Comparison of ENCODE assay signal across 29 mouse cellular contexts in the genomic region with DNA sequence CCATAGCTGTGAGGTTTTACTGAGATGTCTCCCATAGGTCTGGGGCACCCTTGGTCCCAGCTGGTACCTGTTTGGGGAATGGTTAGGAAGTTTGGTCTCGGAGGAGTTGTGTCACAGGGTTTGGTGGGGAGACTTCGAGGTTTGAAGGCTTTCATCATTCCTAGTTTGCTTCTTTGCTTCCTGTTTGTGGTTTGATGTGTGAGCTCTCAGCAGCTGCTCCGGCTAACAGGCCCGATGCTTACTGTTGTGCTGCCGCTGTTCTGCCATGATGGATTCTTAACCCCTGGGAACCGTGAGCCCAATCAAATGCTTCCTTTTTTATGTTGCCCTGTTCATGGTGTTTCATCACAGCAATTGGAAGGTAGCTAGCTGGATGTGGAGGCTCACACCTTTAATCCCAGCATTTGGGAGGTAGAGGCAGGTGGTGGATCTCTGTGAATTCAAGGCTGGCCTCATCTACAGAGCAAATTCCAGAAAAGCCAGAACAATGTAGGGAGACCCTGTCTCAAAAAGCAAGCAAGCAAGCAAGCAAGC. TPM values are rescaled to one million over a fixed set of nuclear protein-coding genes. Genes with fewer than 3 reads are reported as not detected.
DNase-seq lines count a peak whose midpoint lies in the region; ATAC-seq and TF ChIP-seq lines count a peak whose summit lies in the region.
"Had no signal": no experiment of that assay in that cellular context is flagged by ENCODE, and none has a peak within 500 bp of the region (broad histone marks: within the 10 kb centered on the region; RNA-seq: fewer than 3 reads in every experiment).

No protein-coding gene starts in this region.

- TF ChIP-seq CTCF in testis, adult 2 months (IDR thresholded peaks at IDR 0.05; ENCODE audit: control insufficient read depth, insufficient read depth, insufficient replicate concordance, low read depth, low read length): no peak

- H3K27ac ChIP-seq in testis, adult 2 months (ENCODE audit: control insufficient read depth, insufficient read depth, low read depth, low read length): no peak overlapping the region
- H3K27ac ChIP-seq: embryonic facial prominence, embryonic 12.5 days; gastrocnemius, adult 2 months; hindbrain, embryonic 14.5 days; kidney, embryonic 15.5 days; layer of hippocampus, adult 2 months; left cerebral cortex, adult 2 months; limb, embryonic 12.5 days; liver, embryonic 15.5 days; stomach, postnatal 0 days had no signal

- peak; percentile 80 for ATAC-seq in common myeloid progenitor, adult 5-6 weeks (replicated peaks; ENCODE audit: low read depth, poor library complexity, severe bottlenecking)
- ATAC-seq in megakaryocyte, adult 5-6 weeks (ENCODE audit: poor library complexity, severe bottlenecking): peak; percentile 79
- ATAC-seq: forebrain, embryonic 16.5 days had no signal

- no peaks in the 10 kb centered on the region for H3K36me3 ChIP-seq in testis, adult 2 months (ENCODE audit: control insufficient read depth, insufficient read depth, low read length)
- H3K36me3 ChIP-seq: embryonic facial prominence, embryonic 12.5 days; kidney, embryonic 15.5 days; limb, embryonic 12.5 days; liver, embryonic 15.5 days had no signal

- H3K4me1 ChIP-seq in testis, adult 2 months (ENCODE audit: control insufficient read depth, insufficient read depth, low read length): no peaks in the 10 kb centered on the region
- H3K4me1 ChIP-seq: embryonic facial prominence, embryonic 12.5 days; liver, embryonic 15.5 days had no signal

- DNase-seq in testis, postnatal 14 days (ENCODE audit: low spot score): no peak
- no peak for DNase-seq in ovary, postnatal 14 days (ENCODE audit: low spot score)
- DNase-seq in gastrocnemius, postnatal 25 days: no peak
- no peak for DNase-seq in retina, postnatal 1 day
- DNase-seq: adrenal gland, postnatal 10 days; cerebellum, adult 8-10 months; cerebellum, postnatal 36 days; embryo, embryonic 11 days; gastrocnemius, adult 2 months; heart, postnatal 4 days; kidney, adult 18-20 months; kidney, postnatal 36 days; lung, embryonic 14.5 days; lung, postnatal 14 days; right cerebral cortex, adult 18-20 months; spleen, adult 18-20 months had no signal

- peak overlapping the region; percentile 9; the same call in 1 of the 2 replicates for H3K4me3 ChIP-seq in testis, adult 2 months (ENCODE audit: control insufficient read depth, low read depth, low read length)
- H3K4me3 ChIP-seq: embryonic facial prominence, embryonic 12.5 days; gastrocnemius, adult 2 months; kidney, embryonic 15.5 days; layer of hippocampus, adult 2 months; left cerebral cortex, adult 2 months; limb, embryonic 12.5 days; liver, embryonic 15.5 days had no signal

- TF ChIP-seq POLR2A in testis, adult 2 months (IDR thresholded peaks at IDR 0.05; ENCODE audit: control insufficient read depth, low read depth, low read length): no peak

- H3K27me3 ChIP-seq in testis, adult 2 months (ENCODE audit: control insufficient read depth, insufficient read depth, low read length): no peaks in the 10 kb centered on the region
- H3K27me3 ChIP-seq: CH12.LX; embryonic facial prominence, embryonic 12.5 days; kidney, embryonic 15.5 days; limb, embryonic 12.5 days; liver, embryonic 15.5 days had no signal

RNA-seq across cellular contexts. Expression of a gene that starts 23.3 kb away (rescaled TPM):
- polyA plus RNA-seq in testis, adult 2 months (2012; rRNA removed): 54.8 and 61.3 TPM in 2 replicates
- 10.4 and 11.0 TPM in 2 replicates for total RNA-seq in common myeloid progenitor, adult 5-6 weeks (2017)
- total RNA-seq in megakaryocyte, adult 5-6 weeks (2015): 2.5 and 3.7 TPM in 2 replicates
- total RNA-seq in megakaryocyte, adult 5-6 weeks (2017): 3.9 and 5.2 TPM in 2 replicates
- 1 to 10 TPM in 1 of 2 experiments, under 1 TPM in 1; 0.80 to 1.1 TPM for total RNA-seq in gastrocnemius, postnatal 25 days (2021)
